Mouse (Mus musculus) heart, adult 2 months (tissue): ENCODE measurements at regions not wholly inside any gene's neighbourhood (a gene's known extent, or its start where the extent isn't known, plus 50 kb on each side); places are given as distances from the start of the nearest gene placed in this dataset.
A peak's percentile ranks its signal among the peaks of the same experiment; 100 is the strongest.

Experiments
- DNase-seq, 2 experiments: peaks; one replicate each; pipeline ENCODE4 v3.0.0; 2021
- H3K27ac ChIP-seq: fragments of 200-600 bp; 2 replicates; pipeline ENCODE4 v1.8.1; 2022
- H3K27me3 ChIP-seq: fragments of 200-500 bp; 2 replicates; pipeline ENCODE4 v1.6.1; 2012; ENCODE audit warnings: mild to moderate bottlenecking, low read length, inconsistent platforms, mixed read lengths; ENCODE audit not compliant: control insufficient read depth, insufficient read depth
- H3K36me3 ChIP-seq: fragments of 200-500 bp; 2 replicates; pipeline ENCODE4 v1.6.1; 2012; ENCODE audit warnings: low read length, inconsistent platforms; ENCODE audit not compliant: control insufficient read depth, insufficient read depth
- H3K4me1 ChIP-seq: fragments of 200-500 bp; 2 replicates; pipeline ENCODE4 v1.6.1; 2011; ENCODE audit warnings: low read length; ENCODE audit not compliant: control insufficient read depth, insufficient read depth
- H3K4me3 ChIP-seq: fragments of 200-600 bp; 2 replicates; pipeline ENCODE4 v1.8.1; 2022
- H3K79me2 ChIP-seq: fragments of 200-500 bp; replicated peaks from 2 replicates; pipeline ENCODE4 v1.6.1; 2012; ENCODE audit warnings: mild to moderate bottlenecking, inconsistent platforms, low read length, moderate library complexity, mixed read lengths; ENCODE audit not compliant: control insufficient read depth, insufficient read depth
- H3K9ac ChIP-seq: fragments of 200-500 bp; 2 replicates; pipeline ENCODE4 v1.6.1; 2012; ENCODE audit warnings: low read depth, mild to moderate bottlenecking, control low read depth, inconsistent platforms, low read length, mixed read lengths
- CTCF ChIP-seq: fragments of 200-600 bp; IDR thresholded peaks from 2 replicates; pipeline ENCODE4 v1.8.1; 2022; ENCODE audit warnings: antibody characterized with exemption, mild to moderate bottlenecking, moderate library complexity
- EP300 ChIP-seq: fragments of 200-500 bp; IDR thresholded peaks from 2 replicates; pipeline ENCODE4 v1.6.1; 2011; ENCODE audit warnings: low read depth, low read length, control low read depth; ENCODE audit not compliant: insufficient read depth
- POLR2A ChIP-seq: fragments of 200-500 bp; IDR thresholded peaks from 2 replicates; pipeline ENCODE4 v1.6.1; 2011; ENCODE audit warnings: mild to moderate bottlenecking, low read depth, low read length, control low read depth; ENCODE audit not compliant: insufficient read depth
- WGBS: fragments of 180-500 bp; shearing (Covaris S2); methylation state at CpG from one replicate; pipeline ENCODE4 v1.1.7; 2018; 5-methylcytosine and 5-hydroxymethylcytosine counted together
- intact Hi-C: fragments of 180-260 bp; cut with DNase I; formaldehyde crosslinking; loops from one replicate; pipeline ENCODE4 v1.15.1; 2025

DNA sequence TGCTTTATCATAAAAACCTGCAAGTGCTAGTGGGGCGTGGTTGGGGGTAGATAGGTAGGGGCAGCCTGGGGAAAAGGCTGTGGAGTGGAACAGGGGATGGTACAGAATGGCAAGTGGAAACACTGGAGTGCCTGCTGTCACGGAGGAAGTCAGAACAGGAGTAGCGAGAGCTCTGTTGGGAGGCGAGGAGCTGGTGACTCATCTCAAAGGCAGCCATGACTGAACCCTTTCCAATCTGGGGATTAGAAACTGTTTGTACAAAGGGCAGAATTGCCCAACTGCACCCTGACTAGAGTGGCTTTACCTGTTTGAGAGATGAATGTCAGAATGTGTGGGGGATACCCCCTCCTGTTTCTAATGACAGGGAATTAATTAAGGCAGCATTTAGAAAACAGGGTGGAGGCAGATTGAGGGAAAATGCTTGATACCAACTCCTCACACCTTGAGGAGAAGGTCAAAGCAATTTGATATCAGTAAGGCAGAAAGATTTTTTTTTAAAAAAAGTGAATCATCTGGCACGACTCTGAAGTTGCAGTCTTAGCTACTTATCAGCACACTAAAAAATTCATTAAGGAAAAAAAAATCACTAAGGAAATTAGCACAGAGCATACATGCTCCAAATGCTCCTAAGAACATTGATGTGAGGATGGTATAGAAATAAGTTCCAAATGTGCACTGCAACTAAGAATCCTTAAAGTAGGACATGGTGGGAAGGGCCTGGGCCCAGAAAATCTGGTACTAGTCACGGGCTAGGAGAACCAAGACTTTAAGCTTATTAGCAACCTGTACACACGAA lies 54.7 kb upstream of the Usp25 start:
- Histone ChIP-seq H3K79me2 (no peaks in the 10 kb centered on the region), H3K4me3 (no peak overlapping the region), H3K4me1 (no peaks in the 10 kb centered on the region), H3K9ac (no peak overlapping the region), H3K27ac (no peak overlapping the region), H3K36me3 (no peaks in the 10 kb centered on the region), H3K27me3 (no peaks in the 10 kb centered on the region)
- TF ChIP-seq CTCF (no peak), POLR2A (no peak), EP300 (no peak)
- intact Hi-C loops, result no loop called here
- peak in 1 of 2 experiments; percentile 26 for DNase-seq
- 50% methylated on average over 7 of the region's 7 CpGs for WGBS

DNA sequence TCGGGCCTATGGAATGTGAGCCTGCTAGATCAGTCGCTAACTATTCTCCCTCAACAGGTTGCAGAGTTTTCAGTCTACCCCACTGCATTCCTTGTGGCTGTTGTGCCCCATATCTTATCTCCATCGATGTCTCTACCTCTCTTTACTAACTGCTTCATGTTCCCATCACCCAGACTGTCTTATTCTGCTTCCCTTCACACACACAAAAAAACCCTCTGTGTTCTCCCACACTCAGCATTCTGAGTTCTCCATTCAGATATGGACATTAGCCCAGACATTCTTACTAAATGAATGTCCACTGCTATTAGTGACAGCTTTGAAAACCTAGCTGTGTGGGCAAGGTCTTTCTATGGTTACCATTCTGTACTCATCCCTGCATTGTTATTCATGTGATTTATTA lies 56.0 kb upstream of the Usp25 start:
- intact Hi-C loops, result no loop called here
- H3K79me2 ChIP-seq, result no peaks in the 10 kb centered on the region
- no peaks in the 10 kb centered on the region for H3K36me3 ChIP-seq
- H3K27me3 ChIP-seq, result no peaks in the 10 kb centered on the region
- no peak for DNase-seq
- no peaks in the 10 kb centered on the region for H3K4me1 ChIP-seq
- TF ChIP-seq POLR2A, result no peak
- no peak for TF ChIP-seq EP300
- no peak for TF ChIP-seq CTCF
- H3K9ac ChIP-seq, result no peak overlapping the region
- H3K27ac ChIP-seq, result no peak overlapping the region
- WGBS, result 66% methylated on average over 3 of the region's 3 CpGs
- no peak overlapping the region for H3K4me3 ChIP-seq

DNA sequence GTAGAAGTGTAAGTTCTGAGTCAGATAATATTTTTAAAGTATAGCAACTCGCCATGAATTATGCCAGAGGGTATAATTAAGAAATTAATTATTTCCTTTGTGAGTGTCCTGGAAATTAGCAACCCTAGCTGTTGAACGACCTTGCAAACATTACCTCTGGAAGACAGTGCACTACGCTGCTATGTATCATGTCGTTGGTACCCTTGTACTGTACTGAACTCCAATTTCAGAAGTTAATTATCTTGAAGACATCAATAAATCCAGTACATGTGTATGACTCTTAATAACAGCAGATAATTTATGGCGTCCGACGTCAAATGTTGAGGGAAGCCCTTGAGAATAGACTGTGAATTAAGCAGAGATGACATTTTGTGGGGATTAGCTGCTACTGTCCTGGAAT lies 56.4 kb upstream of the Usp25 start:
- TF ChIP-seq EP300, result no peak
- Histone ChIP-seq H3K4me1 (no peaks in the 10 kb centered on the region), H3K4me3 (no peak overlapping the region), H3K27me3 (no peaks in the 10 kb centered on the region), H3K36me3 (no peaks in the 10 kb centered on the region), H3K9ac (no peak overlapping the region), H3K27ac (no peak overlapping the region), H3K79me2 (no peaks in the 10 kb centered on the region)
- DNase-seq, result no peak
- 80% methylated on average over 7 of the region's 7 CpGs for WGBS
- intact Hi-C loops, result no loop called here

DNA sequence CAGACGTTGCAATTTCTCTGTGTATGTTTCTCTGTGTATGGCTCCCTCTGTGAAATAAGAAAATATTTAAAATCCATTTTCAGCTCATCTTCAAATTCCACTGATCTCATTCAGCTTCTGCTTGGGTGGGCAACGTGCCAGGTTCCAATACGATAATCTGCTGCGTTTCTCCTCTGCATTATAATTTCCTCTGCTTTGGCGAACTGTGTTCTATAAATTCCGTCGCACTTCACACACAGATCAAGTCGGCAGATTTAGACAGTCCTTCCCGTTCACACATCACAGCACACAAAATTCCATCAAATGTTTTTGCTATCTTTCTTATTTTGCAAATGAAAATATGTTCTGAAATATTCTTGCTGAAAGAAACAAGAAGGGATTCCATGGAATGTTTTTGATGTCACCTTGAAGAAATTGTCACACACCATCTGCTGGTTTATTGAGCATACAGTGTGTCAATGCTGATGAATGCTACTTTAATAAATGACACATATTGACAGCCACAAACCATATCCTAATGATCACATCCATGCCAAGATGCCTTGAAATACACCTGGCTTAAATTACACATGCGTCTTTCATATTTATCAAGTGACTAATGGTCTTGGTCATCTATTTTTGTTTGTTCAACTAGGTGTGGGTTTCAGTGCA lies 62.5 kb upstream of the Usp25 start:
- Histone ChIP-seq H3K36me3 (no peaks in the 10 kb centered on the region), H3K9ac (no peak overlapping the region), H3K27me3 (no peaks in the 10 kb centered on the region), H3K27ac (no peak overlapping the region), H3K4me3 (no peak overlapping the region), H3K4me1 (no peaks in the 10 kb centered on the region), H3K79me2 (no peaks in the 10 kb centered on the region)
- TF ChIP-seq CTCF (no peak), POLR2A (no peak), EP300 (no peak)
- no peak for DNase-seq
- intact Hi-C loops, result no loop called here
- 56% methylated on average over 10 of the region's 10 CpGs for WGBS

DNA sequence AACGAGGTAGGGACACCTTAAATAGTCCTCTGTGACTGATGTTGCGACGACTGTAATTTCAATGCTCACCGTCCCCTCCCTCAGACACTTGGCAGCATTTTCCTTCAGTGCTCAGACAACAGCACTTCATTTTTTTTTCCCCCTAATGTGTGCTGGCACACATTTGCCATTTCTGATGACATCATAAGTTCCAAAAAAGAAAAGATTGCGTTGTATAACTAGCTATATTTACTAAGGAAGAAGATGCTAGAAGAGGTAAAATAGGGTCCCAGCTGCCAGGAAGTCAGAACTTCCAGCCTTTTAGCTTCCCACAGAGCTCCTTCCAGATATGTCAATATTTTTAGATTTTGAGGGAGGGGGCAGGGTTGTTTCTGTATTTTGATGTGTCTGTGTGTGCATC lies 66.5 kb upstream of the Usp25 start:
- Histone ChIP-seq H3K9ac (no peak overlapping the region), H3K36me3 (no peaks in the 10 kb centered on the region), H3K27ac (no peak overlapping the region), H3K79me2 (no peaks in the 10 kb centered on the region), H3K4me3 (no peak overlapping the region), H3K4me1 (no peaks in the 10 kb centered on the region), H3K27me3 (no peaks in the 10 kb centered on the region)
- no peak for TF ChIP-seq CTCF
- no peak for TF ChIP-seq POLR2A
- TF ChIP-seq EP300, result no peak
- intact Hi-C loops, result no loop called here
- 53% methylated on average over 5 of the region's 5 CpGs for WGBS
- no peak for DNase-seq

DNA sequence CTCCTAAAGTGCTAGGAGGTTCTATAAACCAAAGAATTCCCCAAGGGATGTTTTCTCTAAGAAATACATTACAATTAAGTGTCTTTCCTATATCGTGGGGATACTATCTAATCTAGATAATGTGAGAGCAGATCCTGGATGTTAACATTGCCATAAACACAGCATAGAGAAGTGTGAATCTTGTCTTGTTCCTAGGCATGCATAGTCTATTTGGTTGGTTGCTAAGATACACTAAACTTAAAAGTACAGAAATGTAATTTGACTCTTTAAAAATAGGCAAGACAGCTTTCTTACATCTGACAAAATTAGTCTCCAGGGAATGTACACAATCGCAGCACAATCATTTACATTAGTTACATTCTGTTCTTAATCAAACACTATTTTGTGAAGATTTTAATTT lies 75.4 kb upstream of the Usp25 start:
- Histone ChIP-seq H3K79me2 (no peaks in the 10 kb centered on the region), H3K27ac (no peak overlapping the region), H3K9ac (no peak overlapping the region), H3K27me3 (no peaks in the 10 kb centered on the region), H3K4me3 (no peak overlapping the region), H3K4me1 (no peaks in the 10 kb centered on the region), H3K36me3 (no peaks in the 10 kb centered on the region)
- WGBS, result 55% methylated on average over 2 of the region's 2 CpGs
- no peak for DNase-seq
- TF ChIP-seq POLR2A (no peak), CTCF (no peak), EP300 (no peak)
- intact Hi-C loops, result no loop called here
